Mouse (Mus musculus) MEL (cell line): ENCODE measurements at regions not wholly inside any gene's neighbourhood (a gene's known extent, or its start where the extent isn't known, plus 50 kb on each side); places are given as distances from the start of the nearest gene placed in this dataset.

Experiments
- CTCF ChIP-seq, 3 experiments: IDR thresholded peaks in 2 of 3; conservative IDR thresholded peaks in 1 of 3; 2 replicates each; pipeline ENCODE4 v1.5.1; 2011 to 2012; ENCODE audit warnings: low read length in 3 of 3, low read depth in 2 of 3, mild to moderate bottlenecking in 2 of 3, improper control_type of control experiment in 1 of 3, inconsistent platforms in 1 of 3, mixed read lengths in 1 of 3, moderate library complexity in 1 of 3; ENCODE audit not compliant: control insufficient read depth in 1 of 3, insufficient read depth in 1 of 3, poor library complexity in 1 of 3, severe bottlenecking in 1 of 3
- MAX ChIP-seq: IDR thresholded peaks from 2 replicates; pipeline ENCODE4 v1.6.1; 2011; ENCODE audit warnings: low read length, improper control_type of control experiment
- POLR2A ChIP-seq, 2 experiments: IDR thresholded peaks; 2 replicates each; pipeline ENCODE4 v1.6.1; 2011 to 2012; ENCODE audit warnings: low read length in 2 of 2, mild to moderate bottlenecking in 2 of 2, control low read depth in 1 of 2, improper control_type of control experiment in 1 of 2, low read depth in 1 of 2, moderate library complexity in 1 of 2; ENCODE audit not compliant: control insufficient read depth in 1 of 2, insufficient read depth in 1 of 2, poor library complexity in 1 of 2
- TAL1 ChIP-seq: IDR thresholded peaks from 2 replicates; pipeline ENCODE4 v1.6.1; 2012; ENCODE audit warnings: mild to moderate bottlenecking, inconsistent platforms, low read length, moderate library complexity, mixed read lengths
- UBTF ChIP-seq: IDR thresholded peaks from 2 replicates; pipeline ENCODE4 v1.6.1; 2012; ENCODE audit warnings: low read depth, mild to moderate bottlenecking, inconsistent platforms, low read length, improper control_type of control experiment, moderate library complexity, borderline replicate concordance; ENCODE audit not compliant: insufficient read depth
- ZC3H11A ChIP-seq: IDR thresholded peaks from 2 replicates; pipeline ENCODE4 v1.6.1; 2012; ENCODE audit warnings: low read depth, mild to moderate bottlenecking, inconsistent platforms, low read length, improper control_type of control experiment
- ZMIZ1 ChIP-seq: IDR thresholded peaks from 2 replicates; pipeline ENCODE4 v1.6.1; 2012; ENCODE audit warnings: low read depth, mild to moderate bottlenecking, inconsistent platforms, low read length, improper control_type of control experiment, moderate library complexity

DNA sequence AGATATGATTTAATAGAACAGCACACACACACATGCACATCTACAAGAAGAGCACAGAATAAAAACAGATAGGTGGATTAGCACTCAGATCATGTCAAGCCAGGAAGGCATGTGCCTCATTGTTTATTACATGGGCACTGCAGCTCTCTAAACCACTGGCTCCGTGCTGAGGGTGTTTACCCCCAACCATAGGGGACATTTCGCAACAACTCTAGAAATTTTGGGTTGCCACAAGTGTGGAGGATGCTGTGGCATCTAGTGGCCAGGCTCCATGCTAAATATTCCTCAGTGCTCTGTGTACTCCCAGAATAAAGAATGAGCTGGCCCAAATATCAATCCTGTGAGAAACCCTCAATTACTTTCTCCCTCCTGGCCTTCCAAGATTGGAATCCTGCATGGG, 85.8 kb upstream of the Cadm1 start:
- TF ChIP-seq ZC3H11A = no peak
- no peak for TF ChIP-seq POLR2A (IDR thresholded peaks at IDR 0.05; ENCODE audit: control insufficient read depth in 1 of 2, insufficient read depth in 1 of 2, low read depth in 1 of 2, low read length in 2 of 2, poor library complexity in 1 of 2)
- no peak for TF ChIP-seq MAX
- no peak for TF ChIP-seq ZMIZ1
- no peak for TF ChIP-seq CTCF (IDR thresholded peaks at IDR 0.05 in 2 of 3, conservative IDR thresholded peaks at IDR 0.05 in 1 of 3; ENCODE audit: control insufficient read depth in 1 of 3, insufficient read depth in 1 of 3, low read depth in 2 of 3, low read length in 3 of 3, poor library complexity in 1 of 3, severe bottlenecking in 1 of 3)
- no peak for TF ChIP-seq UBTF
- TF ChIP-seq TAL1 = no peak
